Mouse (Mus musculus) spleen, postnatal 10 days (tissue): ENCODE measurements at regions not wholly inside any gene's neighbourhood (a gene's known extent, or its start where the extent isn't known, plus 50 kb on each side); places are given as distances from the start of the nearest gene placed in this dataset.
A peak's percentile ranks its signal among the peaks of the same experiment; 100 is the strongest.

ENCODE experiments used
- DNase-seq, 2 experiments: peaks; one replicate each; pipeline ENCODE4 v3.0.0; 2021 to 2022; ENCODE audit warnings: low spot score in 2 of 2

- DNase-seq: no peak
Observed at GRCm38 (mm10) chr2:178805283-178805682, 375.0 kb downstream of the Cdh26 start.

- DNase-seq: no peak
Observed at GRCm38 (mm10) chr2:178821552-178821951, 391.2 kb downstream of the Cdh26 start.

GRCm38 (mm10) chr2:178830313-178830712, 400.0 kb downstream of the Cdh26 start:
- no peak for DNase-seq

- DNase-seq: no peak
Observed at GRCm38 (mm10) chr2:178834986-178835385, 404.7 kb downstream of the Cdh26 start.

GRCm38 (mm10) chr2:178838571-178838970, 408.2 kb downstream of the Cdh26 start:
- no peak for DNase-seq

- no peak for DNase-seq
Observed at GRCm38 (mm10) chr2:178840975-178841374, 410.6 kb downstream of the Cdh26 start.

GRCm38 (mm10) chr2:178842595-178842994, 412.3 kb downstream of the Cdh26 start:
- DNase-seq: no peak

- DNase-seq: no peak
Observed at GRCm38 (mm10) chr2:178843458-178843857, 413.1 kb downstream of the Cdh26 start.

- no peak for DNase-seq
Observed at GRCm38 (mm10) chr2:178844561-178844960, 414.2 kb downstream of the Cdh26 start.

- peak in 1 of 2 experiments; percentile 19 for DNase-seq
Observed at GRCm38 (mm10) chr2:178850320-178850719, 420.0 kb downstream of the Cdh26 start.

GRCm38 (mm10) chr2:178850769-178851168, 420.4 kb downstream of the Cdh26 start:
- DNase-seq: no peak

GRCm38 (mm10) chr2:178854012-178854411, 423.7 kb downstream of the Cdh26 start:
- DNase-seq: no peak

- DNase-seq: no peak
Observed at GRCm38 (mm10) chr2:178854760-178855159, 424.4 kb downstream of the Cdh26 start.

GRCm38 (mm10) chr2:178862620-178863019, 432.3 kb downstream of the Cdh26 start:
- DNase-seq: no peak

- DNase-seq: no peak
Observed at GRCm38 (mm10) chr2:178867086-178867485, 436.8 kb downstream of the Cdh26 start.

- DNase-seq: no peak
Observed at GRCm38 (mm10) chr2:178869160-178869559, 438.8 kb downstream of the Cdh26 start.

- no peak for DNase-seq
Observed at GRCm38 (mm10) chr2:178878436-178878835, 448.1 kb downstream of the Cdh26 start.

- DNase-seq: no peak
Observed at GRCm38 (mm10) chr2:178885686-178886085, 455.4 kb downstream of the Cdh26 start.

- no peak for DNase-seq
Observed at GRCm38 (mm10) chr2:178888704-178889103, 458.4 kb downstream of the Cdh26 start.

- DNase-seq: no peak
Observed at GRCm38 (mm10) chr2:178902397-178902796, 472.1 kb downstream of the Cdh26 start.

GRCm38 (mm10) chr2:178909325-178909724, 479.0 kb downstream of the Cdh26 start:
- DNase-seq: no peak

- no peak for DNase-seq
Observed at GRCm38 (mm10) chr2:178911646-178912045, 481.3 kb downstream of the Cdh26 start.

GRCm38 (mm10) chr2:178916316-178917033, 486.1 kb downstream of the Cdh26 start:
- no peak for DNase-seq
